Mouse (Mus musculus): ENCODE data around the gene Lgr5.

Lgr5 gene

GRCm38 (mm10) chr10:115587301-115587969 is at the start of gene Lgr5:
TSS of gene Lgr5 (minus strand) at chr10:115587780.
- peak; percentile 37 to 44 for DNase-seq (ENCODE audit: low spot score in 2 of 2)

- no peak for DNase-seq (ENCODE audit: low spot score in 2 of 2)
Observed at GRCm38 (mm10) chr10:115626678-115627077, 39.1 kb upstream of the Lgr5 start.

- no peak for DNase-seq (ENCODE audit: low spot score in 2 of 2)
Observed at GRCm38 (mm10) chr10:115624957-115625356, 37.4 kb upstream of the Lgr5 start.

- no peak for DNase-seq (ENCODE audit: low spot score in 2 of 2)
Observed at GRCm38 (mm10) chr10:115623956-115624671, 36.5 kb upstream of the Lgr5 start.

GRCm38 (mm10) chr10:115623481-115623880 is 35.9 kb upstream of the Lgr5 start:
- no peak for DNase-seq (ENCODE audit: low spot score in 2 of 2)

GRCm38 (mm10) chr10:115618288-115618856 is 30.8 kb upstream of the Lgr5 start:
- no peak for DNase-seq (ENCODE audit: low spot score in 2 of 2)

GRCm38 (mm10) chr10:115617456-115618287 is 30.1 kb upstream of the Lgr5 start:
- DNase-seq (ENCODE audit: low spot score in 2 of 2) = no peak

- DNase-seq (ENCODE audit: low spot score in 2 of 2) = no peak
Observed at GRCm38 (mm10) chr10:115595748-115596147, 8.2 kb upstream of the Lgr5 start.

- DNase-seq (ENCODE audit: low spot score in 2 of 2) = no peak
Observed at GRCm38 (mm10) chr10:115593651-115594050, 6.1 kb upstream of the Lgr5 start.

GRCm38 (mm10) chr10:115593221-115593620 is 5.6 kb upstream of the Lgr5 start:
- no peak for DNase-seq (ENCODE audit: low spot score in 2 of 2)

GRCm38 (mm10) chr10:115587979-115588378 is 399 bp upstream of the Lgr5 start:
- no peak for DNase-seq (ENCODE audit: low spot score in 2 of 2)

- no peak for DNase-seq (ENCODE audit: low spot score in 2 of 2)
Observed at GRCm38 (mm10) chr10:115586246-115587231, 1.0 kb downstream of the Lgr5 start.

GRCm38 (mm10) chr10:115585491-115586245 is 1.9 kb downstream of the Lgr5 start:
- DNase-seq (ENCODE audit: low spot score in 2 of 2) = no peak

- DNase-seq (ENCODE audit: low spot score in 2 of 2) = no peak
Observed at GRCm38 (mm10) chr10:115584656-115585055, 2.9 kb downstream of the Lgr5 start.

GRCm38 (mm10) chr10:115583071-115583470 is 4.5 kb downstream of the Lgr5 start:
- no peak for DNase-seq (ENCODE audit: low spot score in 2 of 2)

- no peak for DNase-seq (ENCODE audit: low spot score in 2 of 2)
Observed at GRCm38 (mm10) chr10:115581971-115582370, 5.6 kb downstream of the Lgr5 start.

GRCm38 (mm10) chr10:115579494-115579893 is 8.1 kb downstream of the Lgr5 start:
- no peak for DNase-seq (ENCODE audit: low spot score in 2 of 2)

GRCm38 (mm10) chr10:115579076-115579475 is 8.5 kb downstream of the Lgr5 start:
- DNase-seq (ENCODE audit: low spot score in 2 of 2) = no peak

- DNase-seq (ENCODE audit: low spot score in 2 of 2) = no peak
Observed at GRCm38 (mm10) chr10:115571734-115572440, 15.7 kb downstream of the Lgr5 start.
